Mouse (Mus musculus): ENCODE results near the gene B130006D01Rik. TPM values are rescaled to one million over a fixed set of nuclear protein-coding genes. Genes with fewer than 3 reads are reported as not detected.
A peak's percentile ranks its signal among the peaks of the same experiment; 100 is the strongest.
"Not testable (repeated sequence)": the region's sequence is repeated elsewhere in the genome, so short reads cannot be mapped to it uniquely, and the experiment has no call there.

B130006D01Rik gene
- polyA plus RNA-seq, 1 experiment from 2014 or later: 1.6 TPM

- H3K9me3 ChIP-seq (ENCODE audit: control insufficient read depth, low read length): no peaks in the 10 kb centered on the region
- no peak overlapping the region for H3K4me2 ChIP-seq
- H3K4me1 ChIP-seq (replicated peaks; ENCODE audit: control insufficient read depth, insufficient read depth, low read length): no peaks in the 10 kb centered on the region; the same call in 1 of the 2 replicates
- no peak overlapping the region for H3K9ac ChIP-seq (ENCODE audit: low read depth, low read length)
- DNase-seq (ENCODE audit: low spot score) (no peak), ATAC-seq (replicated peaks; ENCODE audit: low FRiP score) (no peak)
- peaks cover 7% of the 10 kb centered on the region; the same call in 1 of the 2 replicates for H3K36me3 ChIP-seq (ENCODE audit: control insufficient read depth, insufficient read depth, low read length)
- no peak overlapping the region for H3K4me3 ChIP-seq (ENCODE audit: low read depth, low read length)
- H3K27ac ChIP-seq (ENCODE audit: low read depth, low read length): no peak overlapping the region
- H3K27me3 ChIP-seq (replicated peaks; ENCODE audit: control insufficient read depth, insufficient read depth, low read length): no peaks in the 10 kb centered on the region
- WGBS: 83% methylated on average over 5 of the region's 5 CpGs
Measured at GRCm38 (mm10) chr11:95748331-95748730, 24.9 kb downstream of the B130006D01Rik start.

- WGBS: 52% methylated on average over 15 of the region's 15 CpGs
- Histone ChIP-seq H3K27me3 (replicated peaks; ENCODE audit: control insufficient read depth, insufficient read depth, low read length) (no peaks in the 10 kb centered on the region), H3K4me1 (replicated peaks; ENCODE audit: control insufficient read depth, insufficient read depth, low read length) (no peaks in the 10 kb centered on the region; the same call in 1 of the 2 replicates), H3K4me3 (ENCODE audit: low read depth, low read length) (no peak overlapping the region), H3K27ac (ENCODE audit: low read depth, low read length) (peak overlapping the region; percentile 36; the same call in 1 of the 2 replicates), H3K9ac (ENCODE audit: low read depth, low read length) (no peak overlapping the region), H3K36me3 (ENCODE audit: control insufficient read depth, insufficient read depth, low read length) (peaks cover 16% of the 10 kb centered on the region), H3K9me3 (ENCODE audit: control insufficient read depth, low read length) (no peaks in the 10 kb centered on the region), H3K4me2 (no peak overlapping the region)
- ATAC-seq (replicated peaks; ENCODE audit: low FRiP score): no peak
- DNase-seq (ENCODE audit: low spot score): no peak
Measured at GRCm38 (mm10) chr11:95749619-95750018, 26.2 kb downstream of the B130006D01Rik start.

- Histone ChIP-seq H3K4me3 (ENCODE audit: low read depth, low read length) (no peak overlapping the region), H3K27ac (ENCODE audit: low read depth, low read length) (no peak overlapping the region), H3K9ac (ENCODE audit: low read depth, low read length) (no peak overlapping the region), H3K36me3 (ENCODE audit: control insufficient read depth, insufficient read depth, low read length) (peaks cover 22% of the 10 kb centered on the region), H3K4me2 (no peak overlapping the region), H3K4me1 (replicated peaks; ENCODE audit: control insufficient read depth, insufficient read depth, low read length) (no peaks in the 10 kb centered on the region), H3K9me3 (ENCODE audit: control insufficient read depth, low read length) (no peaks in the 10 kb centered on the region), H3K27me3 (replicated peaks; ENCODE audit: control insufficient read depth, insufficient read depth, low read length) (no peaks in the 10 kb centered on the region)
- WGBS: 0% methylated on average over 1 of the region's 1 CpGs
- DNase-seq (ENCODE audit: low spot score) (peak; percentile 58), ATAC-seq (replicated peaks; ENCODE audit: low FRiP score) (0 out of 2 replicates have a peak, but pooled peaks have one; percentile 47)
Measured at GRCm38 (mm10) chr11:95750995-95751394, 27.6 kb downstream of the B130006D01Rik start.

GRCm38 (mm10) chr11:95755137-95755536 is 31.8 kb downstream of the B130006D01Rik start:
- not testable (repeated sequence) for H3K9me3 ChIP-seq (ENCODE audit: control insufficient read depth, low read length); ATAC-seq (replicated peaks; ENCODE audit: low FRiP score); H3K27me3 ChIP-seq (replicated peaks; ENCODE audit: control insufficient read depth, insufficient read depth, low read length); H3K27ac ChIP-seq (ENCODE audit: low read depth, low read length); DNase-seq (ENCODE audit: low spot score); H3K9ac ChIP-seq (ENCODE audit: low read depth, low read length); H3K4me2 ChIP-seq; H3K4me1 ChIP-seq (replicated peaks; ENCODE audit: control insufficient read depth, insufficient read depth, low read length); H3K4me3 ChIP-seq (ENCODE audit: low read depth, low read length)
- WGBS: 92% methylated on average over 4 of the region's 4 CpGs
- peaks cover 24% of the 10 kb centered on the region for H3K36me3 ChIP-seq (ENCODE audit: control insufficient read depth, insufficient read depth, low read length)

GRCm38 (mm10) chr11:95760521-95760920 is 37.1 kb downstream of the B130006D01Rik start:
- 90% methylated on average over 5 of the region's 5 CpGs for WGBS
- no peak for ATAC-seq (replicated peaks; ENCODE audit: low FRiP score)

GRCm38 (mm10) chr11:95762996-95763395 is 39.6 kb downstream of the B130006D01Rik start:
- Histone ChIP-seq H3K4me2 (no peak overlapping the region), H3K4me3 (ENCODE audit: low read depth, low read length) (no peak overlapping the region), H3K27ac (ENCODE audit: low read depth, low read length) (no peak overlapping the region), H3K9ac (ENCODE audit: low read depth, low read length) (no peak overlapping the region), H3K36me3 (ENCODE audit: control insufficient read depth, insufficient read depth, low read length) (peaks cover 6% of the 10 kb centered on the region; the same call in 1 of the 2 replicates), H3K9me3 (ENCODE audit: control insufficient read depth, low read length) (no peaks in the 10 kb centered on the region), H3K27me3 (replicated peaks; ENCODE audit: control insufficient read depth, insufficient read depth, low read length) (no peaks in the 10 kb centered on the region), H3K4me1 (replicated peaks; ENCODE audit: control insufficient read depth, insufficient read depth, low read length) (no peaks in the 10 kb centered on the region)
- WGBS: 94% methylated on average over 4 of the region's 4 CpGs
- ATAC-seq (replicated peaks; ENCODE audit: low FRiP score) (no peak), DNase-seq (ENCODE audit: low spot score) (no peak)

More at GRCm38 (mm10) chr11:95760521-95760920, 37.1 kb downstream of the B130006D01Rik start:
- DNase-seq (ENCODE audit: low spot score): no peak
- no peak overlapping the region for H3K4me2 ChIP-seq
- no peaks in the 10 kb centered on the region for H3K27me3 ChIP-seq (replicated peaks; ENCODE audit: control insufficient read depth, insufficient read depth, low read length)
- no peak overlapping the region for H3K4me3 ChIP-seq (ENCODE audit: low read depth, low read length)
- no peaks in the 10 kb centered on the region for H3K4me1 ChIP-seq (replicated peaks; ENCODE audit: control insufficient read depth, insufficient read depth, low read length)
- no peak overlapping the region for H3K9ac ChIP-seq (ENCODE audit: low read depth, low read length)
- H3K9me3 ChIP-seq (ENCODE audit: control insufficient read depth, low read length): no peaks in the 10 kb centered on the region
- H3K36me3 ChIP-seq (ENCODE audit: control insufficient read depth, insufficient read depth, low read length): peaks cover 13% of the 10 kb centered on the region; the same call in 1 of the 2 replicates
- H3K27ac ChIP-seq (ENCODE audit: low read depth, low read length): no peak overlapping the region

- Histone ChIP-seq H3K36me3 (ENCODE audit: control insufficient read depth, insufficient read depth, low read length) (peaks cover 6% of the 10 kb centered on the region; the same call in 1 of the 2 replicates), H3K27ac (ENCODE audit: low read depth, low read length) (no peak overlapping the region)
Measured at GRCm38 (mm10) chr11:95764806-95765205, 41.4 kb downstream of the B130006D01Rik start.

GRCm38 (mm10) chr11:95765334-95765733 is 41.9 kb downstream of the B130006D01Rik start:
- DNase-seq (ENCODE audit: low spot score): no peak
- Histone ChIP-seq H3K27me3 (replicated peaks; ENCODE audit: control insufficient read depth, insufficient read depth, low read length) (no peaks in the 10 kb centered on the region), H3K9me3 (ENCODE audit: control insufficient read depth, low read length) (no peaks in the 10 kb centered on the region), H3K4me2 (no peak overlapping the region), H3K4me3 (ENCODE audit: low read depth, low read length) (no peak overlapping the region), H3K27ac (ENCODE audit: low read depth, low read length) (no peak overlapping the region), H3K36me3 (ENCODE audit: control insufficient read depth, insufficient read depth, low read length) (peaks cover 6% of the 10 kb centered on the region; the same call in 1 of the 2 replicates), H3K9ac (ENCODE audit: low read depth, low read length) (no peak overlapping the region), H3K4me1 (replicated peaks; ENCODE audit: control insufficient read depth, insufficient read depth, low read length) (no peaks in the 10 kb centered on the region)
- ATAC-seq (replicated peaks; ENCODE audit: low FRiP score): no peak
- 74% methylated on average over 10 of the region's 10 CpGs for WGBS

More at GRCm38 (mm10) chr11:95764806-95765205, 41.4 kb downstream of the B130006D01Rik start:
- ATAC-seq (replicated peaks; ENCODE audit: low FRiP score): no peak
- Histone ChIP-seq H3K9me3 (ENCODE audit: control insufficient read depth, low read length) (no peaks in the 10 kb centered on the region), H3K27me3 (replicated peaks; ENCODE audit: control insufficient read depth, insufficient read depth, low read length) (no peaks in the 10 kb centered on the region), H3K9ac (ENCODE audit: low read depth, low read length) (no peak overlapping the region), H3K4me3 (ENCODE audit: low read depth, low read length) (no peak overlapping the region), H3K4me1 (replicated peaks; ENCODE audit: control insufficient read depth, insufficient read depth, low read length) (no peaks in the 10 kb centered on the region), H3K4me2 (no peak overlapping the region)
- DNase-seq (ENCODE audit: low spot score): no peak
- WGBS: 84% methylated on average over 8 of the region's 8 CpGs

GRCm38 (mm10) chr11:95768244-95768643 is 44.9 kb downstream of the B130006D01Rik start:
- H3K27me3 ChIP-seq (replicated peaks; ENCODE audit: control insufficient read depth, insufficient read depth, low read length): no peaks in the 10 kb centered on the region
- H3K4me1 ChIP-seq (replicated peaks; ENCODE audit: control insufficient read depth, insufficient read depth, low read length): no peaks in the 10 kb centered on the region
- no peak for ATAC-seq (replicated peaks; ENCODE audit: low FRiP score)
- no peak overlapping the region for H3K9ac ChIP-seq (ENCODE audit: low read depth, low read length)
- H3K36me3 ChIP-seq (ENCODE audit: control insufficient read depth, insufficient read depth, low read length): peaks cover 6% of the 10 kb centered on the region; the same call in 1 of the 2 replicates
- H3K4me3 ChIP-seq (ENCODE audit: low read depth, low read length): no peak overlapping the region
- WGBS: 88% methylated on average over 6 of the region's 6 CpGs
- DNase-seq (ENCODE audit: low spot score): no peak
- H3K27ac ChIP-seq (ENCODE audit: low read depth, low read length): no peak overlapping the region
- no peak overlapping the region for H3K4me2 ChIP-seq
- no peaks in the 10 kb centered on the region for H3K9me3 ChIP-seq (ENCODE audit: control insufficient read depth, low read length)
